ENCODE assay signal across 8 mouse cellular contexts in the genomic region with DNA sequence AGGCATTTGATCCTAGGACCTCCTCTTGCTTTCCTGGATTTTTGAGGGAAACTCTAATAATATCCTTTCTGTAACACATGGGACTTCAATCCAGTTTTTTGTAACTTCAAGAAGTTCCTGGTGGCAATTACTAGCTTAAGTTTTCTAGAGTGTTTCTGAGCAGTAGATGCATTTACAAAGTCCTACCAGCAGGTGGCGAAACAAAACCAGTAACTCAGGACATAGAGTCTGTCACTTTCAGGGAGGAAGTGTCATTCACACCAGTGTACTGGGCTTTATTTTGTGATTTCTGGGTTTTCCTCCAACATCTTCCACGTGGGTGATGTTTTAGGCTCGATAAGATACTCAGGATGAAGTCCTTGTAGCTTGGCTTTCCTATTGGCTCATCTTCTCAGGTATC.
DNase-seq lines count a peak whose midpoint lies in the region; ATAC-seq lines count a peak whose summit lies in the region.

No protein-coding gene starts in this region.

- DNase-seq in gastrocnemius, adult 18-20 months (ENCODE audit: low spot score) = peak; percentile 12
- no peak for DNase-seq in gastrocnemius, postnatal 10 days
- peak; percentile 7 to 36 for DNase-seq in spleen, postnatal 10 days (ENCODE audit: low spot score in 2 of 2)
- DNase-seq in spleen, adult 12 weeks (ENCODE audit: low spot score) = no peak
- peak; percentile 30 for DNase-seq in c-Kit-positive CD71-positive TER-119-positive erythroid progenitor cells, embryonic 14.5 days (ENCODE audit: low spot score)
- DNase-seq in kidney, postnatal 36 days = peak; percentile 26 to 63
- DNase-seq in MN1 (ENCODE audit: low spot score) = no peak

- ATAC-seq in megakaryocyte progenitor cell, adult 5-6 weeks (replicated peaks; ENCODE audit: poor library complexity) = peak; percentile 86

Comparison
In these comparisons a context has a peak if more than half of its experiments do, and no peak if none do; other contexts are left out.
1. DNase-seq: peak in gastrocnemius, adult 18-20 months (single experiment), spleen, postnatal 10 days (2 of 2), c-Kit-positive CD71-positive TER-119-positive erythroid progenitor cells, embryonic 14.5 days (single experiment) and kidney, postnatal 36 days (2 of 2); none in gastrocnemius, postnatal 10 days (single experiment), spleen, adult 12 weeks (single experiment) and MN1 (single experiment).